Mouse (Mus musculus): ENCODE results near the gene Rad51. TPM values are rescaled to one million over a fixed set of nuclear protein-coding genes. Genes with fewer than 3 reads are reported as not detected.

Rad51 gene
- total and polyA plus RNA-seq, 3 experiments: 18.6 to 87.5 (median 45.0) TPM

- Histone ChIP-seq H3K27me3 (replicated peaks) (no peaks in the 10 kb centered on the region), H3K4me3 (replicated peaks in 1 of 3; ENCODE audit: low read depth in 2 of 3, low read length in 2 of 3, poor library complexity in 1 of 3) (no peak overlapping the region), H3K36me3 (replicated peaks in 1 of 2; ENCODE audit: control insufficient read depth in 1 of 2, insufficient read depth in 1 of 2, low read length in 1 of 2) (peaks cover under 1 to 11% of the 10 kb centered on the region in 2 experiments), H3K79me2 (replicated peaks; ENCODE audit: control insufficient read depth, extremely low read depth, insufficient read depth, poor library complexity, severe bottlenecking) (no peaks in the 10 kb centered on the region), H3K9ac (ENCODE audit: insufficient read depth, low read depth) (no peak overlapping the region), H3K4me1 (ENCODE audit: control insufficient read depth in 1 of 2, insufficient read depth in 2 of 2) (peaks cover 2 to 11% of the 10 kb centered on the region in 2 experiments; a peak in 2 of 4 replicates), H3K4me2 (ENCODE audit: insufficient read depth, low read depth, poor library complexity, severe bottlenecking) (no peak overlapping the region), H3K9me3 (replicated peaks; ENCODE audit: low read length) (no peaks in the 10 kb centered on the region), H3K27ac (ENCODE audit: insufficient read depth, low read depth) (no peak overlapping the region)
- no peak for DNase-seq (ENCODE audit: extremely low read depth)
- dilution Hi-C loops (cut with MboI; ENCODE audit: extremely low pct_ligation_motif_present, extremely low pct_unique_long_range_greater_than_20kb, low sequenced_read_pairs) (no loop called here), in situ Hi-C loops (cut with MboI; ENCODE audit: low pct_ligation_motif_present, low pct_unique_long_range_greater_than_20kb, low sequenced_read_pairs) (loop anchor here (10.0 to 25.0 kb wide), 3 partner anchors 46 to 429 kb away; partner anchors contain the start of genes Ccdc9b and Phgr1)
- no peak for TF ChIP-seq RCOR1 (conservative IDR thresholded peaks at IDR 0.05; ENCODE audit: low read depth, low read length)
- TF ChIP-seq CTCF (conservative IDR thresholded peaks at IDR 0.05 in 1 of 2, IDR thresholded peaks at IDR 0.05 in 1 of 2; ENCODE audit: low read depth in 2 of 2, low read length in 2 of 2): no peak
- TF ChIP-seq KAT2A (IDR thresholded peaks at IDR 0.05; ENCODE audit: insufficient replicate concordance, low read length): no peak
- no peak for TF ChIP-seq MAX (IDR thresholded peaks at IDR 0.05; ENCODE audit: low read length)
- TF ChIP-seq TBP (conservative IDR thresholded peaks at IDR 0.05; ENCODE audit: low read depth, low read length): no peak
- no peak for TF ChIP-seq ZNF384 (IDR thresholded peaks at IDR 0.05; ENCODE audit: low read depth, low read length)
- no peak for TF ChIP-seq GABPA (IDR thresholded peaks at IDR 0.05; ENCODE audit: insufficient replicate concordance, low read depth, low read length)
- no peak for TF ChIP-seq MXI1 (IDR thresholded peaks at IDR 0.05; ENCODE audit: low read depth, low read length)
Observed at GRCm38 (mm10) chr2:119190969-119191368, 78.4 kb downstream of the Rad51 start.

GRCm38 (mm10) chr2:119194140-119194539 is 81.5 kb downstream of the Rad51 start:
- Histone ChIP-seq H3K9ac (ENCODE audit: insufficient read depth, low read depth) (no peak overlapping the region), H3K36me3 (replicated peaks in 1 of 2; ENCODE audit: control insufficient read depth in 1 of 2, insufficient read depth in 1 of 2, low read length in 1 of 2) (peaks cover 0 to 2% of the 10 kb centered on the region in 2 experiments), H3K27me3 (replicated peaks) (no peaks in the 10 kb centered on the region), H3K4me3 (replicated peaks in 1 of 3; ENCODE audit: low read depth in 2 of 3, low read length in 2 of 3, poor library complexity in 1 of 3) (no peak overlapping the region), H3K4me2 (ENCODE audit: insufficient read depth, low read depth, poor library complexity, severe bottlenecking) (no peak overlapping the region), H3K27ac (ENCODE audit: insufficient read depth, low read depth) (no peak overlapping the region), H3K79me2 (replicated peaks; ENCODE audit: control insufficient read depth, extremely low read depth, insufficient read depth, poor library complexity, severe bottlenecking) (no peaks in the 10 kb centered on the region), H3K4me1 (ENCODE audit: control insufficient read depth in 1 of 2, insufficient read depth in 2 of 2) (peaks cover 2 to 23% of the 10 kb centered on the region in 2 experiments), H3K9me3 (replicated peaks; ENCODE audit: low read length) (no peaks in the 10 kb centered on the region)
- dilution Hi-C loops (cut with MboI; ENCODE audit: extremely low pct_ligation_motif_present, extremely low pct_unique_long_range_greater_than_20kb, low sequenced_read_pairs) (no loop called here), in situ Hi-C loops (cut with MboI; ENCODE audit: low pct_ligation_motif_present, low pct_unique_long_range_greater_than_20kb, low sequenced_read_pairs) (loop anchor here (10.0 to 25.0 kb wide), 3 partner anchors 49 to 432 kb away; partner anchors contain the start of genes Ccdc9b and Phgr1)
- no peak for DNase-seq (ENCODE audit: extremely low read depth)
- TF ChIP-seq JUN (IDR thresholded peaks at IDR 0.05; ENCODE audit: insufficient read depth, low read depth, low read length) (no peak), E2F4 (IDR thresholded peaks at IDR 0.05; ENCODE audit: insufficient replicate concordance, low read depth, low read length) (no peak), POLR2AphosphoS2 (IDR thresholded peaks at IDR 0.05; ENCODE audit: low read depth, low read length) (no peak), CTCF (conservative IDR thresholded peaks at IDR 0.05 in 1 of 2, IDR thresholded peaks at IDR 0.05 in 1 of 2; ENCODE audit: low read depth in 2 of 2, low read length in 2 of 2) (no peak), ZKSCAN1 (IDR thresholded peaks at IDR 0.05; ENCODE audit: borderline replicate concordance, low read depth, low read length) (no peak), RAD21 (IDR thresholded peaks at IDR 0.05; ENCODE audit: low read depth, low read length) (no peak), MAZ (IDR thresholded peaks at IDR 0.05; ENCODE audit: low read depth, low read length) (no peak), TBP (conservative IDR thresholded peaks at IDR 0.05; ENCODE audit: low read depth, low read length) (no peak), POLR2A (IDR thresholded peaks at IDR 0.05; ENCODE audit: low read depth, low read length) (no peak), USF1 (IDR thresholded peaks at IDR 0.05; ENCODE audit: low read depth, low read length) (no peak), SIN3A (IDR thresholded peaks at IDR 0.05; ENCODE audit: low read length) (no peak), NRF1 (IDR thresholded peaks at IDR 0.05; ENCODE audit: low read depth, low read length) (no peak), ZMIZ1 (IDR thresholded peaks at IDR 0.05; ENCODE audit: low read depth, low read length) (no peak), CHD2 (IDR thresholded peaks at IDR 0.05; ENCODE audit: low read length) (no peak), NELFE (IDR thresholded peaks at IDR 0.05; ENCODE audit: low read depth, low read length) (no peak), ELF1 (IDR thresholded peaks at IDR 0.05; ENCODE audit: low read depth, low read length) (no peak), CHD1 (IDR thresholded peaks at IDR 0.05; ENCODE audit: low read depth, low read length) (no peak), JUND (conservative IDR thresholded peaks at IDR 0.05; ENCODE audit: low read depth, low read length) (no peak)

Measured in CH12.LX (cell line).